Mouse (Mus musculus) central nervous system, embryonic 11.5 days (tissue): ENCODE measurements around the gene Tnfaip8l1. TPM values are rescaled to one million over a fixed set of nuclear protein-coding genes. Genes with fewer than 3 reads are reported as not detected.

Source experiments
- polyA plus RNA-seq: library from polyadenylated mRNA; depleted of rRNA; stranded (reverse); fragments of >200 nt; gene quantifications from 2 replicates; pipeline ENCODE4 v1.2.3, GENCODE M21; 2012; rRNA removed

Gene Tnfaip8l1
- 4.8 and 6.9 TPM in 2 replicates for polyA plus RNA-seq

DNA sequence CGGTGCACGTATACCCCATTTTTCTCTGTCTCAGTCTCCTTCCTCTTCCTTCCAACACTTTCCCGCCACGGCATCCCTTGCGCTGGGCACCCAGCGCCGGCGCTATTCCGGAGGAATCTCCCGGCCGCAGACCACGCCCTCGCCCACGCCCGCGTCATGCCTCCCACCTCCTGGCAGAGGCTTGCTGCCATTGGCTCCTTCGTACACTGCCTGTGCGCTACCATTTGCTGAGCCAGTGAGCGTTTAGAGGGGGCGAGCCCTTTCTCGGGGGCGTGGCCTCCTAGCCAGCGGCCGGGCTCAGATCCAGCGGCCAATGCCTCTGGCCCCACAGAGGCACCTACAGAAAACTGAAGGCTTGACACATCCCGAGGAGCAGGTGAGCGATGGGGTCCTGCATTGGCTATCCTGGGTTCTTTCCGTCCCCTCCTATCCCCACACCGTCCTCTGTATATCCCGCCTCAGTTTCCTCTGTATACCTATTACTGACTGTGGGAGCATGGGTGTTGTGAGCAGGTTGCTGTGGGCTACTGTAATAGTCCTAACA lies at the start of gene Tnfaip8l1:
Gene Tnfaip8l1, plus strand, starts transcription at position 247 of the 544 bp plus-strand sequence.

DNA sequence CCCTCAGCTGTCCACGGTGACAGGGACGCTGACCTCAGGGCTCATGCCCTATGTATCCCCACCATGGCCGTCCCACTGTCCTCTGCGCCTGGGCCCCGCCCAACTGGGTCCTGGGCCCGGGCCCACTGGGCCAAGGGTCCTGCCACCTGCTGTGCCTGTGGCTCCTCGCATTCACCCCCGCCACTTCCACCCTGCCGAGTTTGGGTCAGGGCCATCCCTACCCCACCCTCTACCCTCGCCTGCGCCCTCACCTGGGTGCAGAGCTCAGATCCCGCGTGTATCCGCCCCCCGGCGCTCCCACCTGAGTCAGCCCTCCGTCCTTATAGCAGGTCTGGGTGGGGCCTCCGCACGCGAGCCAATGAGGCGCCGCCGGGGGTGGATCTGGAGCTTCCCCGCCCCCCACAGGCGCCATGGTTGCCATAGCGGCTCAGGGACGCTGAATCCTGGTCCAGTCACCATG lies 45.0 kb upstream of the Tnfaip8l1 start, which contains the start of gene Plin5:
Gene Plin5, minus strand, starts transcription at position 346 of the 460 bp plus-strand sequence.

DNA sequence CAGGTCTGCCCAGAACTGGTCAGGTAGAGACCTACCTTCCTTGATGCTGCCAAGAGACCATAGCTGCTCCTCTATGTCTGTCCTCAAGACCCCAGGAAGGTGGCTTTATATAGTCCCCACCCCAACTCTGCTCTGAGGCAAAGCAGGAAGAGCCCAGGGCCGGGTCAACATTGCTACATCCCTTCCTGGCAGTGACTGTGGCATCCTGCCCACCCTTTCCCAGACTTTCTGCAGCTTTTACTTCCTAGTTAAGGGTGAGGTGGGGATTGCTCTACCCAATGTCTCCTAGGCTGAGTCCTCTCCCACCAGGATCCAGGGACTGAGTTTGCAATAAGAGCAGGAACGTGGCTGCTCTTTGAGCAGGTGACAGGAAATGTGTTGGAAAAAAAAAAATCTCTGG lies 40.5 kb upstream of the Tnfaip8l1 start, which contains the start of gene Lrg1:
Gene Lrg1, minus strand, starts transcription at position 176 of the 400 bp plus-strand sequence.

DNA sequence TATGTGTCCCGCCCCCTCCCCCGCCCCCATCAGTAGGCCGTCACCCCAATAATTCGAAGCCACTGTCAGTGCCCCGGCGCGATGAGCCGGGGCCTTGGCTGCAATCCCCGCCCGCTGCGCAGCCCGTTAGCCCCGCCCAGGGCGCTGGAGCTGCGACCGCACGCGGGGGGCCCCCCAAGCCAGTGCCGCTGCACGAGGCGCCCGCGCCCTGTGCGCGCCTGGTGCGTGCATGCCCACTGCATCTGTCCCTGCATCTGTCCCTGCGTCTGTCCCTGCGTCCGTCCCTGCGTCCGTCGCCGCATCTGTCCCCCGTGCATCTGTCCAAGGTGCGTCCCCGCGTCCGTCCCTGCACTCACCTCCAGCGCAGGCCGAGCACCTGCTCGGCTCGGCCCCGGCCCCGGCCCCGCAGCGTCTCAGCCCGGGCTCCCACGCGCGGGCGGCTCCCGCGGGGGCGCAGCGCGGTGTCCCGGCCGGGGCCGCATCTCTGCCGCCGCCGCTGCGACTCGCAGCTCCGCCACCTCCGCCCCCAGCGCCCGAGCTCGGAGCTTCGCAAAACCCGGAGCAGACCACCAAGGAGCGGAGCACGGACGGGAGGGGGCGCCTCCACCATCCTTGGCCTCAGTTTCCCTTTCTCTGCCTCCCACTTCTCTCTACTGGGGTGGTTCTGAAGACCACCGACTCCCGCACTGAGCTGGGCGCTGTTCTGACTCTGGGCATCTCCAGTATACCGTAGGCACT lies 22.2 kb upstream of the Tnfaip8l1 start, which contains the start of gene Sema6b:
Gene Sema6b, minus strand, starts transcription at position 486 of the 738 bp plus-strand sequence.

DNA sequence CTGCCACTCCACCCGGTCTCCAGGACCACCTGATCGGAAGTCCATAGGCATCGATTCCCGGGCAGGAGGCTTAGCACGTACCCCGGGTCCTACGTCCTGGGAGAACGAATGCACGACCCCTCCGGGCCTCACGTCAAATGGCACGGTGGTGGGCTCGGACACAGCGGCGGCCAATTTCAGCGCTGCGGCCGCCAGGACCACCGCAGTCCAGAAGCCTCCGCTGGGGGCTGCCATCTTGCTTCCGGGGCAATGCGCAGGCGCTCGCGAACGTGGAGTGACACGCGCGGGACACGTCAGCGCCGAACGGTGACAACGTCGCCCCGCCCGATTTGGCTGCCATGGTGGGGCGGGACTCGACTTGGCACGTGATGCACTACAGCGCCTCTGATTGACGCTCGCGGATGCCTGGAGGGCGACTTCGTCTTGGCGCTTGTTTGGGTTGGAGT lies 21.4 kb downstream of the Tnfaip8l1 start, which contains the start of gene Mydgf:
Gene Mydgf, minus strand, starts transcription at position 263 of the 446 bp plus-strand sequence.

DNA sequence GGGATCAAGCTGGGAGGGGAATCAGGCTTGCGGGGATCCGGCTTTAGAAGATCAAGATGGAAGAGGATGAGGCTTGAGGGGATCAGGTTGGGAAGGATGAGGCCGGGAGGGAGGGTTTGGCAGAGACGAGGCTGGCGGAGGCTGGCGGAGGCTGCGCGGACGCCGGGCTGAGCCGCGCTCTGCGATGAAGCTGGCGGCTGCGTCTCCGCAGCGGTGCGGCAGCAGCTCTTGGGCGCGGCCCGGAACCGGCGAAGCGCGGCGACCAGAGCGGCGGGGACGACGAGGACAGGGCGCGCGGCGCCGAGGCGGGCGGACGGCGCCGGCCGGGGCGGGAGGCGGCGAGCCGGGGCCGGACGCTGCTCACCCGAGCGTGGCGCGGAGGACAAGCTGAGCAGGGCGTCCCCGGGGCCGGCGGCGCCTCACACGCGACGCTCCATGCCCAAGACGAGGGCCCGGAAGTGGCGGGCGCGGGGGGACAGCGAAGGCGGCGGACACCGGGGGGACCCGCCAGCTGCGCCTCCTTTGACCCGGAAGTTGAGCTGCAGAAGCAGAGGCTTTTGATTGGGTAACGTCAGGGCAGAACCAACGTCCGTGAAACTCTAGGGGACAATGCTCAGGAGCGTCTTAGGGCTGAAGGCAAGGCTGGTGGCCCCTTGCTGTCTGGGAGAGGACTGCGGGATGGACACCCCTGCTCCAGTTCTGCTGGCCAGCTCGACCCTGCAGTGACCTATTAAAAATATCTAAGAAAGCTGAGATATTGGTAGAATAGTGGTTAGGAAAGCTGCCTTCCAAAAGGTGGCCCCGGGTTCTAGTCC lies 56.3 kb downstream of the Tnfaip8l1 start, which contains the start of gene Dpp9:
Gene Dpp9, minus strand, starts transcription at position 529 of the 815 bp plus-strand sequence.

Other genes starting within 250 kb of the Tnfaip8l1 start
- 2.0 and 3.3 TPM in 2 replicates for gene Zfp119b, start 213.0 kb upstream of the Tnfaip8l1 start, polyA plus RNA-seq
- 1.7 and 2.3 TPM in 2 replicates for gene Ebi3, start 209.8 kb upstream of the Tnfaip8l1 start, polyA plus RNA-seq
- gene Yju2, start 203.4 kb upstream of the Tnfaip8l1 start, polyA plus RNA-seq: 18.2 and 21.1 TPM in 2 replicates
- 104 and 121 TPM in 2 replicates for gene Shd, start 192.0 kb upstream of the Tnfaip8l1 start, polyA plus RNA-seq
- gene Fsd1, start 176.0 kb upstream of the Tnfaip8l1 start, polyA plus RNA-seq: 49.5 and 55.5 TPM in 2 replicates
- gene Stap2, start 156.9 kb upstream of the Tnfaip8l1 start, polyA plus RNA-seq: 4.7 and 5.8 TPM in 2 replicates
- 164 and 185 TPM in 2 replicates for gene Mpnd, start 156.8 kb upstream of the Tnfaip8l1 start, polyA plus RNA-seq
- gene Sh3gl1, start 125.8 kb upstream of the Tnfaip8l1 start, polyA plus RNA-seq: 77.7 and 92.3 TPM in 2 replicates
- gene Chaf1a, start 122.0 kb upstream of the Tnfaip8l1 start, polyA plus RNA-seq: 35.8 and 121 TPM in 2 replicates
- gene Ubxn6, start 87.4 kb upstream of the Tnfaip8l1 start, polyA plus RNA-seq: 47.3 and 53.2 TPM in 2 replicates
- 143 and 299 TPM in 2 replicates for gene Hdgfl2, start 82.8 kb upstream of the Tnfaip8l1 start, polyA plus RNA-seq
- 0.04 and 0.06 TPM in 2 replicates for gene Plin4, start 52.7 kb upstream of the Tnfaip8l1 start, polyA plus RNA-seq
- gene Plin5, start 44.9 kb upstream of the Tnfaip8l1 start, polyA plus RNA-seq: 0.11 and 0.13 TPM in 2 replicates
- gene Lrg1, start 40.5 kb upstream of the Tnfaip8l1 start, polyA plus RNA-seq: 0.06 and 0.07 TPM in 2 replicates
- gene Sema6b, start 22.1 kb upstream of the Tnfaip8l1 start, polyA plus RNA-seq: 7.0 and 7.3 TPM in 2 replicates
- 50.1 and 59.6 TPM in 2 replicates for gene Mydgf, start 21.4 kb downstream of the Tnfaip8l1 start, polyA plus RNA-seq
- 40.9 and 49.3 TPM in 2 replicates for gene Dpp9, start 56.4 kb downstream of the Tnfaip8l1 start, polyA plus RNA-seq
- 13.1 and 15.6 TPM in 2 replicates for gene Fem1a, start 94.3 kb downstream of the Tnfaip8l1 start, polyA plus RNA-seq
- 2.1 and 4.8 TPM in 2 replicates for gene Ticam1, start 114.3 kb downstream of the Tnfaip8l1 start, polyA plus RNA-seq
- gene Plin3, start 130.4 kb downstream of the Tnfaip8l1 start, polyA plus RNA-seq: 15.0 and 22.5 TPM in 2 replicates
- gene Arrdc5, start 137.8 kb downstream of the Tnfaip8l1 start, polyA plus RNA-seq: not detected in 2 replicates
- 152 and 161 TPM in 2 replicates for gene Uhrf1, start 140.8 kb downstream of the Tnfaip8l1 start, polyA plus RNA-seq
- 36.0 and 42.0 TPM in 2 replicates for gene Kdm4b, start 163.6 kb downstream of the Tnfaip8l1 start, polyA plus RNA-seq